34 mouse cellular contexts compared by ENCODE assay signal in genomic region chr15:101652736-101653265, GRCm38 (mm10). TPM values are rescaled to one million over a fixed set of nuclear protein-coding genes. Genes with fewer than 3 reads are reported as not detected.
DNase-seq lines count a peak whose midpoint lies in the region; ATAC-seq lines count a peak whose summit lies in the region.
"Had no signal": no experiment of that assay in that cellular context is flagged by ENCODE, and none has a peak within 500 bp of the region (broad histone marks: within the 10 kb centered on the region; RNA-seq: fewer than 3 reads in every experiment).

No protein-coding gene starts in this region.

- DNase-seq in adrenal gland, adult (ENCODE audit: inconsistent age in 2 of 2, low spot score in 1 of 2): peak; percentile 12 to 60
- no peak for DNase-seq in adrenal gland, postnatal 4 days (ENCODE audit: low spot score in 2 of 2)
- peak; percentile 30 for DNase-seq in forebrain, embryonic 14.5 days (ENCODE audit: low spot score)
- DNase-seq in adrenal gland, postnatal 10 days: peak; percentile 5
- peak; percentile 3 for DNase-seq in cerebellum, adult 9-10 months
- DNase-seq in right cerebral cortex, postnatal 10 days (ENCODE audit: low spot score in 2 of 2): no peak
- no peak for DNase-seq in urinary bladder, postnatal 14 days (ENCODE audit: low spot score)
- DNase-seq: embryo, embryonic 11 days; gastrocnemius, postnatal 10 days; kidney, adult 8-10 months; kidney, postnatal 10 days; liver; lung, postnatal 36 days; midbrain, embryonic 14.5 days; right cerebral cortex, postnatal 25 days; thymus, postnatal 14 days had no signal

- no peak overlapping the region for H3K9ac ChIP-seq in forebrain, embryonic 14.5 days (ENCODE audit: low read length)
- no peak overlapping the region for H3K9ac ChIP-seq in forebrain, embryonic 12.5 days
- H3K9ac ChIP-seq: embryonic facial prominence, embryonic 13.5 days; forebrain, embryonic 15.5 days; liver, embryonic 15.5 days; lung, embryonic 15.5 days; neural tube, embryonic 12.5 days had no signal

- no peak for ATAC-seq in forebrain, embryonic 14.5 days
- ATAC-seq in forebrain, embryonic 12.5 days (ENCODE audit: low FRiP score): no peak
- ATAC-seq: forebrain, embryonic 15.5 days; inflammation-experienced regulatory T-cells, adult 6 months had no signal

- H3K4me2 ChIP-seq in forebrain, embryonic 14.5 days (ENCODE audit: low read length): no peak overlapping the region
- H3K4me2 ChIP-seq in forebrain, embryonic 12.5 days: no peak overlapping the region
- H3K4me2 ChIP-seq: embryonic facial prominence, embryonic 13.5 days; forebrain, embryonic 15.5 days; heart, embryonic 11.5 days; liver, embryonic 15.5 days; lung, embryonic 15.5 days; neural tube, embryonic 12.5 days had no signal

- no peaks in the 10 kb centered on the region for H3K27me3 ChIP-seq in forebrain, embryonic 14.5 days (replicated peaks; ENCODE audit: control insufficient read depth, insufficient read depth, low read length)
- no peaks in the 10 kb centered on the region for H3K27me3 ChIP-seq in forebrain, embryonic 12.5 days
- H3K27me3 ChIP-seq: embryonic facial prominence, embryonic 13.5 days; forebrain, embryonic 15.5 days; liver, embryonic 15.5 days; lung, embryonic 15.5 days; neural tube, embryonic 12.5 days had no signal

- no peak overlapping the region for H3K4me3 ChIP-seq in forebrain, embryonic 14.5 days (ENCODE audit: low read depth, low read length)
- no peak overlapping the region for H3K4me3 ChIP-seq in forebrain, embryonic 12.5 days (replicated peaks)
- H3K4me3 ChIP-seq: embryonic facial prominence, embryonic 13.5 days; erythroblast, embryonic 14.5 days; forebrain, embryonic 15.5 days; left cerebral cortex, adult 2 months; limb, embryonic 10.5 days; liver, embryonic 15.5 days; lung, embryonic 15.5 days; megakaryocyte, embryonic 14.5 days; neural tube, embryonic 12.5 days had no signal

- H3K36me3 ChIP-seq in forebrain, embryonic 14.5 days (ENCODE audit: control insufficient read depth, insufficient read depth, low read length): no peaks in the 10 kb centered on the region
- no peaks in the 10 kb centered on the region for H3K36me3 ChIP-seq in forebrain, embryonic 12.5 days (replicated peaks)
- H3K36me3 ChIP-seq: embryonic facial prominence, embryonic 13.5 days; forebrain, embryonic 15.5 days; limb, embryonic 10.5 days; liver, embryonic 15.5 days; lung, embryonic 15.5 days; neural tube, embryonic 12.5 days had no signal

- H3K4me1 ChIP-seq in forebrain, embryonic 14.5 days (ENCODE audit: control insufficient read depth, insufficient read depth, low read length): no peaks in the 10 kb centered on the region
- no peaks in the 10 kb centered on the region for H3K4me1 ChIP-seq in forebrain, embryonic 12.5 days
- H3K4me1 ChIP-seq: embryonic facial prominence, embryonic 13.5 days; forebrain, embryonic 15.5 days; limb, embryonic 10.5 days; liver, embryonic 15.5 days; lung, embryonic 15.5 days; megakaryocyte, embryonic 14.5 days; neural tube, embryonic 12.5 days had no signal

- no peak overlapping the region for H3K27ac ChIP-seq in forebrain, embryonic 14.5 days (ENCODE audit: low read depth, low read length)
- no peak overlapping the region for H3K27ac ChIP-seq in forebrain, embryonic 12.5 days
- H3K27ac ChIP-seq: embryonic facial prominence, embryonic 13.5 days; forebrain, embryonic 15.5 days; left cerebral cortex, adult 2 months; limb, embryonic 10.5 days; liver, embryonic 15.5 days; lung, embryonic 15.5 days; neural tube, embryonic 12.5 days had no signal

- H3K9me3 ChIP-seq in forebrain, embryonic 14.5 days (replicated peaks; ENCODE audit: control insufficient read depth, low read length): no peaks in the 10 kb centered on the region
- no peaks in the 10 kb centered on the region for H3K9me3 ChIP-seq in forebrain, embryonic 12.5 days
- H3K9me3 ChIP-seq: embryonic facial prominence, embryonic 13.5 days; forebrain, embryonic 15.5 days; limb, embryonic 10.5 days; liver, embryonic 15.5 days; lung, embryonic 15.5 days; megakaryocyte, embryonic 14.5 days; neural tube, embryonic 12.5 days had no signal

- WGBS in forebrain, embryonic 14.5 days: 93% methylated on average over 5 of the region's 5 CpGs
- WGBS in forebrain, embryonic 12.5 days: 89% methylated on average over 5 of the region's 5 CpGs

RNA-seq across cellular contexts. Expression of gene Gm5478, which starts 5.6 kb away (rescaled TPM):
- not detected for total RNA-seq in adrenal gland, postnatal 4 days (2021)
- polyA plus RNA-seq in forebrain, embryonic 14.5 days (2014; fragmentation: Nextera tagmentation; extraction: Ambion mirVana): not detected in 2 replicates
- polyA plus RNA-seq in forebrain, embryonic 12.5 days (2016; fragmentation: Nextera tagmentation; extraction: Ambion mirVana): not detected in 2 replicates
- total RNA-seq in adrenal gland, postnatal 10 days (2021): not detected
- total RNA-seq: gastrocnemius, postnatal 10 days; granulocyte monocyte progenitor cell, adult 5-6 weeks; layer of hippocampus, postnatal 10 days; left cerebral cortex, adult 2 months had no signal
- polyA plus RNA-seq: embryonic facial prominence, embryonic 13.5 days; erythroblast, embryonic 14.5 days; forebrain, embryonic 15.5 days; heart, embryonic 11.5 days; heart, postnatal 0 days; hindbrain, embryonic 11.5 days; inflammation-experienced regulatory T-cells, adult 6 months; limb, embryonic 10.5 days; liver, embryonic 15.5 days; lung, embryonic 15.5 days; midbrain, embryonic 14.5 days; neural tube, embryonic 12.5 days; spleen, adult 2 months; stomach, embryonic 14.5 days had no signal

RNA-seq across cellular contexts. Expression of gene Gm5414, which starts 24.8 kb away (rescaled TPM):
- total RNA-seq in adrenal gland, postnatal 4 days (2021): not detected
- polyA plus RNA-seq in forebrain, embryonic 14.5 days (2014; fragmentation: Nextera tagmentation; extraction: Ambion mirVana): not detected in 2 replicates
- not detected in 2 replicates for polyA plus RNA-seq in forebrain, embryonic 12.5 days (2016; fragmentation: Nextera tagmentation; extraction: Ambion mirVana)
- total RNA-seq in adrenal gland, postnatal 10 days (2021): not detected
- total RNA-seq: gastrocnemius, postnatal 10 days; granulocyte monocyte progenitor cell, adult 5-6 weeks; layer of hippocampus, postnatal 10 days; left cerebral cortex, adult 2 months had no signal
- polyA plus RNA-seq: embryonic facial prominence, embryonic 13.5 days; erythroblast, embryonic 14.5 days; forebrain, embryonic 15.5 days; heart, embryonic 11.5 days; heart, postnatal 0 days; hindbrain, embryonic 11.5 days; inflammation-experienced regulatory T-cells, adult 6 months; limb, embryonic 10.5 days; liver, embryonic 15.5 days; lung, embryonic 15.5 days; midbrain, embryonic 14.5 days; neural tube, embryonic 12.5 days; spleen, adult 2 months; stomach, embryonic 14.5 days had no signal

RNA-seq across cellular contexts. Expression of gene Krt6b, which starts 27.3 kb away (rescaled TPM):
- total RNA-seq in adrenal gland, postnatal 4 days (2021): not detected
- polyA plus RNA-seq in forebrain, embryonic 14.5 days (2014; fragmentation: Nextera tagmentation; extraction: Ambion mirVana): not detected in 2 replicates
- not detected in 2 replicates for polyA plus RNA-seq in forebrain, embryonic 12.5 days (2016; fragmentation: Nextera tagmentation; extraction: Ambion mirVana)
- total RNA-seq in adrenal gland, postnatal 10 days (2021): not detected
- total RNA-seq: gastrocnemius, postnatal 10 days; granulocyte monocyte progenitor cell, adult 5-6 weeks; layer of hippocampus, postnatal 10 days; left cerebral cortex, adult 2 months had no signal
- polyA plus RNA-seq: erythroblast, embryonic 14.5 days; forebrain, embryonic 15.5 days; heart, embryonic 11.5 days; hindbrain, embryonic 11.5 days; limb, embryonic 10.5 days; liver, embryonic 15.5 days; lung, embryonic 15.5 days; midbrain, embryonic 14.5 days; neural tube, embryonic 12.5 days; spleen, adult 2 months; stomach, embryonic 14.5 days had no signal

RNA-seq across cellular contexts. Expression of gene Krt6a, which starts 41.3 kb away (rescaled TPM):
- not detected for total RNA-seq in adrenal gland, postnatal 4 days (2021)
- polyA plus RNA-seq in forebrain, embryonic 14.5 days (2014; fragmentation: Nextera tagmentation; extraction: Ambion mirVana): not detected in 2 replicates
- not detected in 2 replicates for polyA plus RNA-seq in forebrain, embryonic 12.5 days (2016; fragmentation: Nextera tagmentation; extraction: Ambion mirVana)
- total RNA-seq in adrenal gland, postnatal 10 days (2021): not detected
- total RNA-seq: gastrocnemius, postnatal 10 days; granulocyte monocyte progenitor cell, adult 5-6 weeks; layer of hippocampus, postnatal 10 days; left cerebral cortex, adult 2 months had no signal
- polyA plus RNA-seq: erythroblast, embryonic 14.5 days; forebrain, embryonic 15.5 days; heart, embryonic 11.5 days; heart, postnatal 0 days; hindbrain, embryonic 11.5 days; inflammation-experienced regulatory T-cells, adult 6 months; midbrain, embryonic 14.5 days; spleen, adult 2 months had no signal

RNA-seq across cellular contexts. Expression of gene Krt5, which starts 59.9 kb away (rescaled TPM):
- total RNA-seq in adrenal gland, postnatal 4 days (2021): not detected
- polyA plus RNA-seq in forebrain, embryonic 14.5 days (2014; fragmentation: Nextera tagmentation; extraction: Ambion mirVana): not detected in 2 replicates
- 3.7 and 6.3 TPM in 2 replicates for polyA plus RNA-seq in forebrain, embryonic 12.5 days (2016; fragmentation: Nextera tagmentation; extraction: Ambion mirVana)
- not detected for total RNA-seq in adrenal gland, postnatal 10 days (2021)
- total RNA-seq: gastrocnemius, postnatal 10 days; granulocyte monocyte progenitor cell, adult 5-6 weeks; layer of hippocampus, postnatal 10 days; left cerebral cortex, adult 2 months had no signal
- polyA plus RNA-seq: erythroblast, embryonic 14.5 days; heart, postnatal 0 days; inflammation-experienced regulatory T-cells, adult 6 months; midbrain, embryonic 14.5 days; spleen, adult 2 months had no signal

Comparison
In these comparisons a context has a peak if more than half of its experiments do, and no peak if none do; other contexts are left out.
1. DNase-seq: peak in adrenal gland, adult (2 of 2), forebrain, embryonic 14.5 days (single experiment), adrenal gland, postnatal 10 days (single experiment) and cerebellum, adult 9-10 months (single experiment); none in adrenal gland, postnatal 4 days (0 of 2), right cerebral cortex, postnatal 10 days (0 of 2) and urinary bladder, postnatal 14 days (single experiment).